Mouse (Mus musculus) midbrain, embryonic 14.5 days (tissue): ENCODE measurements around the gene Hsd11b2. TPM values are rescaled to one million over a fixed set of nuclear protein-coding genes. Genes with fewer than 3 reads are reported as not detected.
A peak's percentile ranks its signal among the peaks of the same experiment; 100 is the strongest.

Experiments
- ATAC-seq: fragments of 200-750 bp; cut with Nextera tagmentation; 2 replicates; pipeline ENCODE4 v1.8.0; 2017; ENCODE audit warnings: moderate number of reproducible peaks, moderate library complexity; ENCODE audit not compliant: low FRiP score, low TSS enrichment
- DNase-seq: peaks from one replicate; pipeline ENCODE4 v3.0.0-alpha.2; 2015
- H3K27ac ChIP-seq: fragments of 300-500 bp; sonication (generic); replicated peaks from 2 replicates; pipeline ENCODE4 v1.5.1; 2014; ENCODE audit warnings: mild to moderate bottlenecking, low read depth, low read length, moderate library complexity
- H3K27me3 ChIP-seq: fragments of 300-500 bp; sonication (generic); 2 replicates; pipeline ENCODE4 v1.6.1; 2014; ENCODE audit warnings: low read length, control low read depth, mixed read lengths; ENCODE audit not compliant: control insufficient read depth, insufficient read depth
- H3K36me3 ChIP-seq: fragments of 300-500 bp; sonication (generic); 2 replicates; pipeline ENCODE4 v1.6.1; 2014; ENCODE audit warnings: low read length, control low read depth; ENCODE audit not compliant: control insufficient read depth, insufficient read depth
- H3K4me1 ChIP-seq: fragments of 300-500 bp; sonication (generic); 2 replicates; pipeline ENCODE4 v1.6.1; 2014; ENCODE audit warnings: mild to moderate bottlenecking, antibody characterized with exemption, low read length, control low read depth; ENCODE audit not compliant: control insufficient read depth, insufficient read depth
- H3K4me2 ChIP-seq: fragments of 300-500 bp; sonication (generic); 2 replicates; pipeline ENCODE4 v1.6.1; 2014; ENCODE audit warnings: mild to moderate bottlenecking, low read length, moderate library complexity
- H3K4me3 ChIP-seq: fragments of 300-500 bp; sonication (generic); replicated peaks from 2 replicates; pipeline ENCODE4 v1.5.1; 2014; ENCODE audit warnings: low read depth, low read length
- H3K9ac ChIP-seq: fragments of 300-500 bp; sonication (generic); replicated peaks from 2 replicates; pipeline ENCODE4 v1.6.1; 2014; ENCODE audit warnings: mild to moderate bottlenecking, low read length, moderate library complexity
- H3K9me3 ChIP-seq: fragments of 300-500 bp; sonication (generic); 2 replicates; pipeline ENCODE4 v1.6.1; 2016; ENCODE audit warnings: low read length, control low read depth, mixed read lengths; ENCODE audit not compliant: control insufficient read depth
- WGBS: fragments of 180-500 bp; shearing (Covaris S2); extraction: QIAGEN DNeasy Blood & Tissue Kit; methylation state at CpG from one replicate; pipeline ENCODE4 v1.1.7; 2014; 5-methylcytosine and 5-hydroxymethylcytosine counted together
- polyA plus RNA-seq: library from polyadenylated mRNA; unstranded; fragments of >200 nt; fragmentation: Nextera tagmentation; extraction: Ambion mirVana; gene quantifications from 2 replicates; pipeline ENCODE4 v1.2.1, GENCODE M21; 2014

Hsd11b2 gene
- polyA plus RNA-seq, 1 experiment from 2014 or later: 9.7 TPM

DNA sequence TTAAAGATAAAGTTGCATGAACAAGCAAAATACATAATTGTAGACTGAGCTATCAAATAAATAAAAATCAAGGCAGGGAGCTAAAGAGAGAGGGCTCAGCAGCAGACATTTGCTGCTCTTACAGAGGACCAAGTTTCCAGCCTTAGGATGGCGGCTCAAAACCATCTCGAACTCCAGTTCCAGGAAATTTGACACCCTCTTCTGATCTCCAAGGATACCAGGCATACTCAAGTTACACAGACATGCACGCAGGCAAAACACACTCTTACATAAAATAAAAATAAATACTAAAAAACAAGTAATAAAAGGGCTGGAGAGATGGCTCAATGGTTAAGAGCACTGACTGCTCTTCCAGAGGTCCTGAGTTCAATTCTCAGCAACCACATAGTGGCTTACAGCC, 25.1 kb upstream of the Hsd11b2 start:
- no peak for DNase-seq
- Histone ChIP-seq H3K9ac (no peak overlapping the region), H3K9me3 (no peaks in the 10 kb centered on the region), H3K27me3 (no peaks in the 10 kb centered on the region), H3K36me3 (no peaks in the 10 kb centered on the region), H3K4me3 (no peak overlapping the region), H3K4me2 (no peak overlapping the region), H3K27ac (no peak overlapping the region), H3K4me1 (peaks cover 13% of the 10 kb centered on the region; the same call in 1 of the 2 replicates)
- ATAC-seq: no peak
- 69% methylated on average over 3 of the region's 3 CpGs for WGBS

DNA sequence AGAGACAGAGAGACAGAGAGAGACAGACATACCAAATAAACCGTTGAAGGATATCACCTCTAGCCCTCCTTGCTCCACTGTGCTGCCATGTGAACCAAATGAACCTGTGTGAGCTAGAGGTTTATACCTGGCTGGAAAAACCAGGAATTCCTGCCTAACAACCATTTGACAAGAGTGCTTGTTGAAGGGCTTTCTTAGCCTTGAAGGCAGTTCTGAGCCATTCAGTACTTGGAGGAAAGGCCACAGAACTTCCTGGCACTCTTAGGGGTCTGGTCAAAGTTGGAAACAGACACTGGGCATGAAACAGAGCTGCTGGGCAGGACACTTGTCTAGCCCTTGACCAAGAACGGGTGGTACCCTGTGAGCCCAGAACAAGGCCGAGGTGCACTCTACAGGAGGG, 24.0 kb upstream of the Hsd11b2 start:
- H3K4me2 ChIP-seq: no peak overlapping the region
- no peak overlapping the region for H3K9ac ChIP-seq
- no peak for DNase-seq
- H3K27ac ChIP-seq: no peak overlapping the region
- no peak overlapping the region for H3K4me3 ChIP-seq
- H3K4me1 ChIP-seq: peaks cover 13% of the 10 kb centered on the region; the same call in 1 of the 2 replicates
- H3K9me3 ChIP-seq: no peaks in the 10 kb centered on the region
- ATAC-seq: no peak
- 89% methylated on average over 3 of the region's 3 CpGs for WGBS
- H3K27me3 ChIP-seq: no peaks in the 10 kb centered on the region
- H3K36me3 ChIP-seq: no peaks in the 10 kb centered on the region

- H3K4me1 ChIP-seq: peaks cover 13% of the 10 kb centered on the region; the same call in 1 of the 2 replicates
- no peaks in the 10 kb centered on the region for H3K36me3 ChIP-seq
- WGBS: 26% methylated on average over 17 of the region's 17 CpGs
- H3K4me2 ChIP-seq: peak overlapping the region; percentile 94
- peak; percentile 35 for DNase-seq
- no peaks in the 10 kb centered on the region for H3K9me3 ChIP-seq
- no peaks in the 10 kb centered on the region for H3K27me3 ChIP-seq
- peak overlapping the region; percentile 86; the same call in 1 of the 2 replicates for H3K9ac ChIP-seq
- ATAC-seq: no peak
- peak overlapping the region; percentile 72; the same call in 1 of the 2 replicates for H3K27ac ChIP-seq
- H3K4me3 ChIP-seq: peak overlapping the region; percentile 74
Observed at GRCm38 (mm10) chr8:105495350-105496302, 22.9 kb upstream of the Hsd11b2 start.

DNA sequence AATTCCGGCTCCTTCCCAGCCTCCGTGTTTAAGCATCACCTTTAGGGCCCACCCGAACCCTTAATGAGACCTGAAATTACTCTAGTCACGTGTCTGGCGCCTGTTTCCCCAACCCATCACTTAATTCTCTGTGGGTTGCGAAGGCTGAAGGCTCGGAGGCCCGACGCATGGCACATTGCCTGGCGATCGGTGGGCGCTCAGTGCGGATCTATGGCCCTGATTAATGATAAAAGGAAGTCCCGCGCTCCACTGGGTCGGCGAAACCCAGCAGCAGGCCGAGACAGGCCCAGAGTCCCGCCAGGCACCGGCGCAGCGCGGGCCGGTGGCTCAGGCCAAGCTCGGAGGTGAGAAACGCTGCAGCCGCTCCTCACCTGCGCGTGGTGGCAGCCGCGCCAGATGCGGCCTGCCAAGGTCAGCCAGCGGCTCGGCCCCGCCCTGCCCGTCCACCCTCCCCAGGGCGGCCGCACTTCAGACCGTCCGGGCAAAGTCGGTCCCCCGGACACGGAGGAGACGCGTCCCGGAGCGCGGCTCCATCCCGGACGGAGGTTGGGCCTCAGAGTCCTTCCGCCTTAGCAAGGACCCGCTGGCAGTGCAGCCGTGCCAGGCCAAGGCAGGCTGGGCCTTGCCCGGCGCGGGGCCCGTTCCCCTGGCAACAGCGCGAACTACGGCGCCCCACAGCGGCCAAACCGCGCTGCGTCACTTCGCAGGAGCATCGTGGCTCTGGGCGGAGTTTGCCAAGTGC, 21.9 kb upstream of the Hsd11b2 start, which contains the start of gene Zdhhc1:
Zdhhc1 (minus strand) TSS at position 464 of the 742 bp plus-strand sequence.
- Histone ChIP-seq H3K27me3 (no peaks in the 10 kb centered on the region), H3K36me3 (no peaks in the 10 kb centered on the region), H3K27ac (peak within 1 kb of the TSS; percentile 72), H3K4me3 (peak within 1 kb of the TSS; percentile 74), H3K4me2 (peak within 1 kb of the TSS; percentile 94), H3K9ac (peak within 1 kb of the TSS; percentile 86), H3K4me1 (peaks cover 13% of the 10 kb centered on the region; the same call in 1 of the 2 replicates), H3K9me3 (no peaks in the 10 kb centered on the region)
- WGBS: under 1% methylated on average over 68 of the region's 68 CpGs
- DNase-seq: peak; percentile 92
- peak; percentile 90 for ATAC-seq

GRCm38 (mm10) chr8:105499787-105500186, 18.8 kb upstream of the Hsd11b2 start:
- H3K4me2 ChIP-seq: no peak overlapping the region
- ATAC-seq: no peak
- H3K27me3 ChIP-seq: no peaks in the 10 kb centered on the region
- no peaks in the 10 kb centered on the region for H3K9me3 ChIP-seq
- H3K4me3 ChIP-seq: no peak overlapping the region
- no peaks in the 10 kb centered on the region for H3K36me3 ChIP-seq
- no peak overlapping the region for H3K9ac ChIP-seq
- peaks cover 13% of the 10 kb centered on the region; the same call in 1 of the 2 replicates for H3K4me1 ChIP-seq
- H3K27ac ChIP-seq: no peak overlapping the region
- 77% methylated on average over 12 of the region's 12 CpGs for WGBS
- DNase-seq: no peak

- H3K36me3 ChIP-seq: no peaks in the 10 kb centered on the region
- H3K4me3 ChIP-seq: no peak overlapping the region
- DNase-seq (no peak), ATAC-seq (no peak)
- no peaks in the 10 kb centered on the region for H3K4me1 ChIP-seq
- H3K27ac ChIP-seq: no peak overlapping the region
- no peaks in the 10 kb centered on the region for H3K9me3 ChIP-seq
- 93% methylated on average over 3 of the region's 3 CpGs for WGBS
- H3K27me3 ChIP-seq: no peaks in the 10 kb centered on the region
- H3K4me2 ChIP-seq: no peak overlapping the region
- H3K9ac ChIP-seq: no peak overlapping the region
Observed at GRCm38 (mm10) chr8:105504617-105505016, 13.9 kb upstream of the Hsd11b2 start.

- Histone ChIP-seq H3K4me2 (no peak overlapping the region), H3K9ac (no peak overlapping the region), H3K4me1 (no peaks in the 10 kb centered on the region), H3K36me3 (no peaks in the 10 kb centered on the region), H3K27me3 (no peaks in the 10 kb centered on the region), H3K27ac (no peak overlapping the region), H3K9me3 (no peaks in the 10 kb centered on the region), H3K4me3 (no peak overlapping the region)
- DNase-seq: no peak
- WGBS: 87% methylated on average over 6 of the region's 6 CpGs
- ATAC-seq: no peak
Observed at GRCm38 (mm10) chr8:105506977-105507376, 11.6 kb upstream of the Hsd11b2 start.

DNA sequence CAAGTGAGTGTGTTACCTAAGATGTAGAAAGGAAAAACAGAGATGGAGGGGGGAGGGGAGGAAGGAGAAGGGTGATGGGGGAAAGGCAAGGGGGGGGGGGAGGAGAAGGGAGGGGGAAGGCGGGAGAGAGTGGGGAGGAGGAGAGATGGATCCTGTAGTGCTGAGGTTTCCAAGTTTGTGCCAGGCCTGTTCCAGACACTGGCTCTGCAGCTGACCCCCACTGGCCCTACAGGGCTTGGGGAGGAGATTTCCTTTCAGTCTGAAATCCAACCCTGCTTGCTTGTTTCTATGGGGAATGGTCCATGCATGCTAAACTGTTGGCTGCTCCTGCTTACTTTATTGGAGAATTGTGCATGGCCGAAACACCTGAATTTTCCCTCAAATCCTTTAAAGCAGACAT, 9.8 kb upstream of the Hsd11b2 start:
- WGBS: 17% methylated on average over 1 of the region's 2 CpGs
- Histone ChIP-seq H3K9ac (no peak overlapping the region), H3K27ac (no peak overlapping the region), H3K27me3 (no peaks in the 10 kb centered on the region), H3K9me3 (no peaks in the 10 kb centered on the region), H3K4me2 (no peak overlapping the region), H3K36me3 (no peaks in the 10 kb centered on the region), H3K4me1 (no peaks in the 10 kb centered on the region), H3K4me3 (no peak overlapping the region)
- ATAC-seq: no peak
- DNase-seq: peak; percentile 19
